Mouse (Mus musculus): Measurements from ENCODE around the gene Dnajc3. TPM values are rescaled to one million over a fixed set of nuclear protein-coding genes. Genes with fewer than 3 reads are reported as not detected.

The Dnajc3 gene
- total RNA-seq, 1 experiment = 21.8 TPM

DNA sequence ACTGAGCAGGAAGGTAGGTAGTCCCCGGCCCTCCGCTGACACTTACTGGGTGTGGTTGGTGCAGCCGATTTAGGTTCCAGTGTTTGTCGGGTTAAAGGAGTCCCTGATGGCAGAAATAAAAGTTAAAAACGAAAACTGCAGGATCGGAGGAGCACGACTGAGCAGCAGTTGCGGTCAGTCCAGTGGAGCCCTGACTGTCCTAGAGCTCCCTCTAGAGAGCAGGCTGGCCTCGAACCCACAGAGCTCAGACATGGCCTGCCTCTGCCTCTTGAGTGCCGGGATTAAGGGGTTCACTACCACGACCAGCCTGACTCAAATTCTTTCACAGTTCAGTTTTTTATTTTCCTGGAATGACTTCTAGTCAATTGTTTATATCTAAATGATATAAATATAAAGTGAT is 37.8 kb upstream of the Dnajc3 start:
- TF ChIP-seq ZNF384 (IDR thresholded peaks at IDR 0.05; ENCODE audit: low read depth, low read length) (no peak), ZC3H11A (IDR thresholded peaks at IDR 0.05; ENCODE audit: borderline replicate concordance, low read depth, low read length) (no peak), MAFK (IDR thresholded peaks at IDR 0.05; ENCODE audit: insufficient read depth, low read depth, low read length) (no peak), CHD2 (IDR thresholded peaks at IDR 0.05; ENCODE audit: low read depth, low read length) (no peak), HCFC1 (IDR thresholded peaks at IDR 0.05; ENCODE audit: borderline replicate concordance, insufficient read depth, low read length) (no peak)
- H3K9ac ChIP-seq (ENCODE audit: insufficient read depth, low read depth, low read length, poor library complexity, severe bottlenecking) = no peak overlapping the region
- H3K36me3 ChIP-seq (ENCODE audit: control insufficient read depth, insufficient read depth, low read length, poor library complexity, severe bottlenecking) = peaks cover 4% of the 10 kb centered on the region; the same call in 1 of the 2 replicates
- H3K27ac ChIP-seq (ENCODE audit: insufficient read depth, low read depth, low read length, poor library complexity, severe bottlenecking) = no peak overlapping the region
- H3K4me3 ChIP-seq (ENCODE audit: insufficient read depth in 1 of 2, low read depth in 1 of 2, low read length in 2 of 2, poor library complexity in 1 of 2, severe bottlenecking in 1 of 2) = no peak overlapping the region
- H3K4me1 ChIP-seq (ENCODE audit: control insufficient read depth in 2 of 2, insufficient read depth in 2 of 2, low read length in 2 of 2, poor library complexity in 1 of 2) = no peaks in the 10 kb centered on the region
- no peaks in the 10 kb centered on the region for H3K9me3 ChIP-seq (ENCODE audit: control insufficient read depth, insufficient read depth, low read depth, low read length)
- no peak for DNase-seq (ENCODE audit: low read depth, low spot score)
- in situ Hi-C loops (cut with MboI; ENCODE audit: low sequenced_read_pairs in 2 of 2, unreplicated experiment in 2 of 2) = no loop called here

DNA sequence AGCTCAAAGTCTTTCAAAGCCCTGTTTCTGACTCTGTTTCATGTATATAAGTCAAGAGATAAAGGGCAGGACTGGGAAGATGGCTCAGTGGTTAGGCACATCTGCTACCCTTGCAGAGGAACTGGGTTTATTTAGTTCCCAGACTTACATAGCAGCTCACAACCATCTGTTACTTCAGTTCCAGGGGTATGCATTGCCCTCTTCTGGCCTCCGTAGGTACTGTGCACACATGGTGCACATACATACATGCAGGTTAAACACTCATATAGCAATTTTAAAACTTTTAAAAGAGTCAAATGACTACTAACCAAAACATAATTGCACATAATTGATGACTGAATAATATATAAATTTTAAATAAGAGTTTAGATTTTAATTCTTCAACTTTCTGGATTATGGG is 36.9 kb upstream of the Dnajc3 start:
- peaks cover 4% of the 10 kb centered on the region; the same call in 1 of the 2 replicates for H3K36me3 ChIP-seq (ENCODE audit: control insufficient read depth, insufficient read depth, low read length, poor library complexity, severe bottlenecking)
- H3K27ac ChIP-seq (ENCODE audit: insufficient read depth, low read depth, low read length, poor library complexity, severe bottlenecking) = no peak overlapping the region
- no peak for DNase-seq (ENCODE audit: low read depth, low spot score)
- H3K9me3 ChIP-seq (ENCODE audit: control insufficient read depth, insufficient read depth, low read depth, low read length) = no peaks in the 10 kb centered on the region
- H3K4me1 ChIP-seq (ENCODE audit: control insufficient read depth in 2 of 2, insufficient read depth in 2 of 2, low read length in 2 of 2, poor library complexity in 1 of 2) = no peaks in the 10 kb centered on the region
- TF ChIP-seq CHD2 (IDR thresholded peaks at IDR 0.05; ENCODE audit: low read depth, low read length) (no peak), ZC3H11A (IDR thresholded peaks at IDR 0.05; ENCODE audit: borderline replicate concordance, low read depth, low read length) (no peak), HCFC1 (IDR thresholded peaks at IDR 0.05; ENCODE audit: borderline replicate concordance, insufficient read depth, low read length) (no peak), MAFK (IDR thresholded peaks at IDR 0.05; ENCODE audit: insufficient read depth, low read depth, low read length) (no peak), ZNF384 (IDR thresholded peaks at IDR 0.05; ENCODE audit: low read depth, low read length) (no peak)
- no peak overlapping the region for H3K4me3 ChIP-seq (ENCODE audit: insufficient read depth in 1 of 2, low read depth in 1 of 2, low read length in 2 of 2, poor library complexity in 1 of 2, severe bottlenecking in 1 of 2)
- H3K9ac ChIP-seq (ENCODE audit: insufficient read depth, low read depth, low read length, poor library complexity, severe bottlenecking) = no peak overlapping the region
- in situ Hi-C loops (cut with MboI; ENCODE audit: low sequenced_read_pairs in 2 of 2, unreplicated experiment in 2 of 2) = no loop called here

DNA sequence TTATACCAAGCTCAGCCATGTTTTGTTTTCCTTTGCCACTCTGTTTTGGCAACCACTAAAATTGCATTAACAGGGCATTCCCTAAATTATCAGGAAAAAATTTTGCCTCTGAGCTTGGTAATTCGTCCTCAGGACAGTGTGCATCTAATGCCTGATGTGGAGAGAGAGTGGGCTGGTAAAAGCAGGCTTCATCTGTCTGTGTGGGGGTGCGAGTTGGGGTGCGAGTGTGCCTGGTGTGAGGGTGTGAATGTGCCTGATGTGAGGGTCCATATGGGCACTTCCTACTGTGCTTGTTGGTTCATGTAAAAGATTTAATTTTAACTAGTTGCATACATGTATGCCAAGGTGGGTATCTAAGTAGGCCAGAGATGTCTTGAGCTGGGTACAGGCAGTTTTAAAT is 34.4 kb upstream of the Dnajc3 start:
- no peak overlapping the region for H3K9ac ChIP-seq (ENCODE audit: insufficient read depth, low read depth, low read length, poor library complexity, severe bottlenecking)
- no peak overlapping the region for H3K4me3 ChIP-seq (ENCODE audit: insufficient read depth in 1 of 2, low read depth in 1 of 2, low read length in 2 of 2, poor library complexity in 1 of 2, severe bottlenecking in 1 of 2)
- no peak for DNase-seq (ENCODE audit: low read depth, low spot score)
- no peak overlapping the region for H3K27ac ChIP-seq (ENCODE audit: insufficient read depth, low read depth, low read length, poor library complexity, severe bottlenecking)
- no peaks in the 10 kb centered on the region for H3K4me1 ChIP-seq (ENCODE audit: control insufficient read depth in 2 of 2, insufficient read depth in 2 of 2, low read length in 2 of 2, poor library complexity in 1 of 2)
- TF ChIP-seq CHD2 (IDR thresholded peaks at IDR 0.05; ENCODE audit: low read depth, low read length) = no peak
- no peak for TF ChIP-seq ZC3H11A (IDR thresholded peaks at IDR 0.05; ENCODE audit: borderline replicate concordance, low read depth, low read length)
- no peak for TF ChIP-seq ZNF384 (IDR thresholded peaks at IDR 0.05; ENCODE audit: low read depth, low read length)
- TF ChIP-seq HCFC1 (IDR thresholded peaks at IDR 0.05; ENCODE audit: borderline replicate concordance, insufficient read depth, low read length) = no peak
- TF ChIP-seq MAFK (IDR thresholded peaks at IDR 0.05; ENCODE audit: insufficient read depth, low read depth, low read length) = no peak
- in situ Hi-C loops (cut with MboI; ENCODE audit: low sequenced_read_pairs in 2 of 2, unreplicated experiment in 2 of 2) = no loop called here
- no peaks in the 10 kb centered on the region for H3K9me3 ChIP-seq (ENCODE audit: control insufficient read depth, insufficient read depth, low read depth, low read length)
- H3K36me3 ChIP-seq (ENCODE audit: control insufficient read depth, insufficient read depth, low read length, poor library complexity, severe bottlenecking) = peaks cover 8% of the 10 kb centered on the region; the same call in 1 of the 2 replicates

GRCm38 (mm10) chr14:118903867-118904562 is 33.8 kb upstream of the Dnajc3 start:
- no peaks in the 10 kb centered on the region for H3K4me1 ChIP-seq (ENCODE audit: control insufficient read depth in 2 of 2, insufficient read depth in 2 of 2, low read length in 2 of 2, poor library complexity in 1 of 2)
- in situ Hi-C loops (cut with MboI; ENCODE audit: low sequenced_read_pairs in 2 of 2, unreplicated experiment in 2 of 2) = no loop called here
- H3K9ac ChIP-seq (ENCODE audit: insufficient read depth, low read depth, low read length, poor library complexity, severe bottlenecking) = no peak overlapping the region
- DNase-seq (ENCODE audit: low read depth, low spot score) = no peak
- H3K36me3 ChIP-seq (ENCODE audit: control insufficient read depth, insufficient read depth, low read length, poor library complexity, severe bottlenecking) = peaks cover 8% of the 10 kb centered on the region; the same call in 1 of the 2 replicates
- H3K4me3 ChIP-seq (ENCODE audit: insufficient read depth in 1 of 2, low read depth in 1 of 2, low read length in 2 of 2, poor library complexity in 1 of 2, severe bottlenecking in 1 of 2) = no peak overlapping the region
- no peak overlapping the region for H3K27ac ChIP-seq (ENCODE audit: insufficient read depth, low read depth, low read length, poor library complexity, severe bottlenecking)
- H3K9me3 ChIP-seq (ENCODE audit: control insufficient read depth, insufficient read depth, low read depth, low read length) = no peaks in the 10 kb centered on the region
- TF ChIP-seq CHD2 (IDR thresholded peaks at IDR 0.05; ENCODE audit: low read depth, low read length) (no peak), ZNF384 (IDR thresholded peaks at IDR 0.05; ENCODE audit: low read depth, low read length) (no peak), HCFC1 (IDR thresholded peaks at IDR 0.05; ENCODE audit: borderline replicate concordance, insufficient read depth, low read length) (no peak), ZC3H11A (IDR thresholded peaks at IDR 0.05; ENCODE audit: borderline replicate concordance, low read depth, low read length) (no peak), MAFK (IDR thresholded peaks at IDR 0.05; ENCODE audit: insufficient read depth, low read depth, low read length) (no peak)
